Mouse (Mus musculus) common myeloid progenitor, adult 5-6 weeks (primary cell): ENCODE measurements at regions not wholly inside any gene's neighbourhood (a gene's known extent, or its start where the extent isn't known, plus 50 kb on each side); places are given as distances from the start of the nearest gene placed in this dataset.

Source experiments
- ATAC-seq: replicated peaks from 2 replicates; pipeline ENCODE4 v1.8.0; 2016; ENCODE audit warnings: low read depth, mild to moderate bottlenecking, moderate TSS enrichment, inconsistent platforms; ENCODE audit not compliant: poor library complexity, severe bottlenecking

DNA sequence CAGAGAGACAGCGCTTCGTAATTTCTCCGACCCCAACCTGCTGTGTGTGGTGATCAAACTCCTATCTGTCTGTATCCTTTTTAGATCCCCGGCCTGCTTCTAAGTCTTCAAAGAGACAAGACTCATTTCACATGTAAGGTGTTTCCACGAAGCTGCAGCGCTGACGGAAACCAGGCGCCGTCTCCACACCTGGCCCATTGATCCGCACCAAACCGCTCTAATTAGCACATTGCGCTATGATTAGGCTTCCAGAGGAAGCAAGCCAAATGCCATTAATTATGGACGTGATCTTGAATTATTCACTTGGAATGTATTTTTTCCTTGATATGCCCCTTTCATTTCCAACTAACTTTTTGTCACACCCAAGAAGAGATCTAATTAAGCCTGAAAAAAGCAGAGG lies 215.2 kb upstream of the Mocs1 start:
- no peak for ATAC-seq

DNA sequence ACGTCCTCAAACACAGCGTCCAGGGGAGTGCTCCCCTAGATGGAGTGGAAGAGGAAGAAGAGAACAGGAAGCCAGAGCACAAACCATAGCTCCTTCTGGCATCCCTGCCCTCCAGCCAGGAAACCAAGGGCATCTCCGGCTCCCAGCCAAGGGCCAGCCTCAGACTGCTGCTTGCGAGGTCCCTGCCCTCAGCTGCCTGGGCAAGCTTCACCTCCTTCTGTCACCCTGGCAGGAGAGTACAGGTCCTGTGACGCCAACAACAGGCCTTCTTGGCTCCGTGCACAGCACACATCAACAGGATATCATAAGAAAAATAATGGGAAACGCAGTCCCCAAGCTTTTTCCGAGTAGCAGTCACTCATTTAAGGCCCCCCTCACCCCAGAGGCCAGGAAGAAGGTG lies 212.9 kb upstream of the Mocs1 start:
- ATAC-seq = no peak

DNA sequence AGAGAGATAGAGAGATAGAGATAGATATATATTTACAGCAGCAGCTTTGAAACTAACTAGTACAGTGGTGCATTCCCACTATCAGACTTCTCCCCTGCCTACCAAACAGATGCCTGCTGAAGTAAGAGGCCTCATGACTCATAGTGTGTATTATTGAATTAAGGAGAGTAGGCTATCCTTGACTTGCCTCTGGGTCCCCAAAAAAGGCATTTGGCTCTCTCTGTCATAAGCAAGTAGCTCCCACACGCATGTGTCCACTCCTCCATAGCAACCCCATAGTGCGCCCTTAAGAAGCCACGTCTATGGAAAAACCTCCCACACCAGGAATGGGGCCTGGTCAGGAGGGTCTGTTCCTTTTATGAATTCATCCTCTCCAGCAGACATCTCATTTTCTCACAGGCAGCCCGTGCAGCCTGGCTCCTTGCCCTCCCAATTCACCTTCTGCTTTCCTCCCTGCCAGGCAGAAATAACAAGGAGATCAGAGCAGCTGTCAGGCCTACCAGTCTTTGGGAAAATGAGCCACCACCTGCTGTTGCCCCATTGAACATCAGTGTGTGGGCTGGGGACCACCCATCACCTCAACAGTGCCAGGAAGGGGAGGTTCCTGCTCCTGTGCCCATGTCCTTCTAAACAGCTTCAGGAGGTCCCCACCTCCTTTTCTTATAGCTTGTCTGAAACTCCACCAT lies 208.5 kb upstream of the Mocs1 start:
- no peak for ATAC-seq

DNA sequence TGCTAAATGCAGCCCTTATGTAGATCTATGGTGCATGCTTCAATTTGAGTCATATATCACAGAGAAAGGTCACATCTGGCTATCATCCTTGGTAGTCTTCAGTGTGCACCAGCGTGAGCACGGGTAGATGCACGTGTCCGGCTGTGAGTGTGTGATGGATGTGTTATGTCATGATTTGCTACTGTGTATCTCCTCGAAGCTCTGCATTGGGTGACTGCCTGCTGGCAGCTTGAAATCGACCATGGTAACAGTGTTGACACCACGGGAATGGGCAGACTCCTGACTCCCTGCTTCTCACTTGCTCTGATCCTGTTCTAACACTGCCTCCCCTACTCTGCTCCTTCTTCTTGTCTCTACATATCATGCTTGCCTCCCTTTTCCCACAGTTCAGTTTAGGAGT lies 204.9 kb upstream of the Mocs1 start:
- no peak for ATAC-seq

DNA sequence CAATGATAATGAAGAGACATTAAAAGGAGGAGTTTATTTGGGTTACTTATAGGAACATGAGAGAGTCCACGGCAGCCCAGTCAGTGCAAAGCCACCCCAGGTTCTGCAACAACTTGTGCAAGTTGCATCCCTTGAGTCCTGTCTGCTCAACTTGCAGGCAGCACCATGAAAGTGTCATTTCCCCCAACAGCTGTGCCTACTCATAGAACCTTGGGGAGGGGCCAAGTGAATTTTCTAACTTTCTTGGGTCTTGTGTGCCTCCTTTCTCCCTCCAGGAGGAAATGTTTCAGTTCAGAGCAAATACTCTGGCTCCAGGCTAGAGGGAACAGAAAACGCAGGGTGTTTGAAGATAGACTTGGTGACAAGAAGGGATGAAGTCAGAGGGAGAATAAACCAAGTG lies 204.5 kb upstream of the Mocs1 start:
- ATAC-seq = no peak

DNA sequence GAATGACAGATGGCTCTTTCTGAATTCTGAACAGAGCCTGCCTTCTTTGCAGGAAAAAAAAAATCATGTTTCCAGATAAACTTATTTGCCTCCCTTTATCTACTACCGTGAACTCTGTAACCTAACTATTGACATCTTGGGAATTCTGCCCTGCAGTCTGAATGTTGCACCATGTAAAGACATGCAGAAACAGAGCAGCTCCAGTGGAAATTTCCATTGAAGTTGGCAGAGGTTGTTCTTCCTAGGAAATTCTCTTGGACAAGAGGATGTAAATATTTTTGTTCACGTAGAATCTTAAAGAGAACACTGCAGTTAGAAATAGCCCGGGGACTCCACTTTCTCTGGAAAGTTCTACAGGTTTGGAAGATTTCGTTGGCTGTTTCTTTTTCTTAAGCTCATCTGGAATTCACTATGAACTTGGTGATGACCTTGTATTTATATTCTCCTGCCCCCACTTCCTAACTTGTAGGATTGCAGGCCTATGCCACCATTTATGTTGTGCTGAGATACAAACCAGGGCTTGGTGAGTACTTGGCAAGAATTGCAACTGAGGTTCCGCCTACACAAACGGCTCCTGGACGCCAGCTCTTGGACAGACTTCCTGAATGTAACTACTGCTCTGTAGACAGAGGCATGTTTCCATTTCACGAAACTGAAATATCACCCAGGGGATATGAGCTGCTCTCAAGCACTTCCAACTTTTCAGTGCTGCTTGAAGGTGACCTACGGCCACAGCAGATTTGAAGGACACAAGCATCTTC lies 202.7 kb upstream of the Mocs1 start:
- ATAC-seq = no peak

DNA sequence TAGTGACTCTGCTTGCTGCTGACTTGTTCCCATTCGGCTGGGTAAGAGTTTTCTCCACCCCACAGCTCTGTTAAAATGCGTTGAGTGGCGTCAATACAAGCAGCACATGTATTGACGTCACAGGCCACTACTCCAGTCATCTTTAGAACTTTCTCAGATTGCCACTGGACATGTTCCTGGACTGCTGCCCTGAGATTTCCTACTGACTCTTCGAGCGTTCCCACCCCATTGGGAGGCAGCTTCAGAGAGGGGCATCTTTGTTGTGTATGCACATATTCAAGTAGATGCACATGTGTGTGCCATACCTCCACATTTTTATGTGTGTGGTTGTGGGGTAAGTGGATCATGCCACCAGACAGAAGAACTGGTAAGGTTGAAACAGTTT lies 202.2 kb upstream of the Mocs1 start:
- no peak for ATAC-seq

DNA sequence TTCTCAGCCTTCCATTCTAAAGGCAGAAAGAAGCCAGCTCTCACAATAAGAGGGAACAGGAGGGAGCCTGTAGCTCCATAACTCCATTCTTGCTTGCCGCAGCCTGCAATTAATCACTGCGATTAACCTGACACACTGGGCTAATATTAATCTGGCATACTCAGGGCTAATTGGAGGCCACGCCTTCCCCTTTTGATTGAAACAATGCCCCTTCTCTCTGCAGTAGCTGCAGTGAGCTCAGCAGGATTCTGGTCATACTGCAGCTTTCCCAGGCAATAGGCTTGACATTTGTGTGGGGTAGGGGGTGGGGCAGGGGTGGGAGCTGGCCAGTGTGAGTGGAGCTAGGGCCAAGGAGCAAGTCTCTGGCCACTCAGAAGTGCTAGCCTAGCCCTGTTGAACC lies 196.9 kb upstream of the Mocs1 start:
- no peak for ATAC-seq

DNA sequence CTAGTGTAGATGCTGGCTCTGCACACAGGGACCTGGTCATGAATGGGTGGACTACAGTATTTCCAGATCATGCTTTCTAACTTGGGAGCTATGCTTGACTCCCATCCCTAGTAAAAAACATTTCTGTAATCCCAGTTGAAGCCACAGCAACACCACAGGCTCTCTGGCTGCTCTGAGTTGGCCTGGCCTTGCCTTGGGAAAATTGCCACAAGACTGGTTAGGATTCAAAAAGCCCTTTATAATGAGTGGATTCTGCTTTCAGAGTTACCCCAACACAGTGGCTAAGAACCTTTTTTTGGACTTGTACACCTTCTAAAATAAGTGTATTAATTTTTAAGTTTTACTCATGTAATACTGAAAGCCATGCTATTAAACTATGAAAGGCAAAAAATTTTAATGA lies 188.1 kb upstream of the Mocs1 start:
- no peak for ATAC-seq

DNA sequence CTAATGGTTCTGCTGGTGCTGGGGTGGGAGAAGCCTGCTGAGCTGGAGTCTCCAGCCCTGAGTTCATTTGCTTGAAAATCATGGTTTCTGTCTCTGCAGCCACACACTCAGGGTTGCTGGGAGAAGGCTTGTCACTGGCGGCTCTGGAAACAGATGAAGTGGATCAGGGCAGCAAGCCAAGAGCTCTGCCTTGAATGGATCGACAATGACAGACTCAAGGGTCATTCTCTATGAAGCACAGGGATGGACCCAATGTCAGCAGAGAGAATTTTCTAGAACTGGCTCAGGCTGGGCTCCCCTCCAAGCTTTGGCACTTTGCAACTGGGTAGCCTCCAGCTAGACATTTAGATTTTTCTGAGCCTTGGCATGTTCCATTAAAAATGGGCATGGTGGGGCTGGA lies 184.7 kb upstream of the Mocs1 start:
- ATAC-seq = no peak

DNA sequence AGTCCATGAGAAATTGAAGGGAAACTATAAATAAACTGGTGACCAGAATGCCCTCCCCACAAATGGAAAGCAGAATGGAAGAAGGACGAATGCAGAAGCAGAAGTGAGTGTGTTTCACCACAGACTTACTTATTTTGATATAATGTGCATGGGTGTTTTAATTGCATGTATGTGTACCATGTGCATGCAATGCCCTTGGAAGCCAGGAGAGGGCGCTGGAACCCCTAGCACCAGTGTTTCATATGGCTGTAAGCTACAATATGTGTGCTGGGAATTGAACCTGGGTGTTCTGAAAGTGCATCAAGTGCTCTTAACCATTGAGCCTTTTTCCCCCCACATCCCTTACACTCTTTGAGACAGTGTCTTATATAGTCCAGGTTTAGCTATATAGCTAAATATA lies 183.1 kb upstream of the Mocs1 start:
- no peak for ATAC-seq

DNA sequence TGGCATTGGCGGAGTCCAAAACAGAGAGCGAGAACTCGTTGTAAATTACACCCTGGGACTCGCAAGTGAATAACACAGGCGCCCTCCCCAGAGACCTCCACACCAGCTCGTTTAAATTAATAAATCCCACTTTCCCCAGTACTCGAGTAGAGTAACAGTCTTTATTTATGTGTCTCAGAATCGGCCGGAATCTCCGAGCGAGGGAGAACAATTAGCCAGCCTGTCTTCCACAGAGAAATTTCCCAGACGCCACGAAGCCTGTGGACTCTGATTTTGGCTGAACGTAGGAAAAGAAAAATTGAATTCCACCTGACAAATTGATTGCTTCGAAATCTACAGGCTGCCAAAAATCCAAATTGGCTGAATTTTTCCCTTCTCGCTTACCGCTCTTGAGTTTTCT lies 180.9 kb upstream of the Mocs1 start:
- no peak for ATAC-seq

DNA sequence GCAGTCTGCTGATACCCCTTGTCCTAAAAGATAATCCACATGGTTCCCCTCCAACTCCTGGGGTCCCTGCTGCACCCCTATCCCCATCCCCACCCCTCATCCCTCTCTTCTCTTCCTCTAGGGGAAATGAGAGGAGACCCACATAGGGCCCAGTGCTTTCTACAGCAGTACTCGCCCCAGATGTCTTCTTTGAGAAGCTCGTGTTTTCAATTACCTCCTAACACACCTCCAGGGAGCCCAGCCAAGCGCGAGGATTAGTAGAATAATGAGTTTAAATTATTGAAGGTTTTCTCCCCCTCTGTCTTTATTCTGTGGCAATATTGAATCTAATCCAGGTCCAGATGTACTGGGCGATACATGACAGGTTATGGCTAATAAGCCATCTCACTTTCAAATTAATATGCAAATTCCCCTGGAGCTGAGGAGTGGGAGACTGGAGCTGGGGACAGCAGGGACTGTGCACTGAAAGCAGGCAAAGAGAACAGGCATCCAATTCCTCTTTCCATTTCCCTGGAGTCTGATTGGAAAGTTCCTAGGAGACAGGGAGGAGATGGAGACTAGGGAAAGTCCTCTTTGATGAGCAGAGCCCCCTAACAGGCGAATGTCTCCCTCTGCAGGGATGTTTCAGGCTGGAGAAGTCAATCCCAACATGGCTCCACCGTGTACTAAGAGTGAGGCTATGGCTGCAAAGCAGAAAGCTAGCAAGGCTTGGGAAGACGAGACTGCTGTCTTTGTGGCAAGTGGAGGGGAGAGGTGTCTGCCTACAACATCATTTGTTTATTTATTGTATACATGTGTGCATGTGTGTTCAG lies 177.2 kb upstream of the Mocs1 start:
- no peak for ATAC-seq

DNA sequence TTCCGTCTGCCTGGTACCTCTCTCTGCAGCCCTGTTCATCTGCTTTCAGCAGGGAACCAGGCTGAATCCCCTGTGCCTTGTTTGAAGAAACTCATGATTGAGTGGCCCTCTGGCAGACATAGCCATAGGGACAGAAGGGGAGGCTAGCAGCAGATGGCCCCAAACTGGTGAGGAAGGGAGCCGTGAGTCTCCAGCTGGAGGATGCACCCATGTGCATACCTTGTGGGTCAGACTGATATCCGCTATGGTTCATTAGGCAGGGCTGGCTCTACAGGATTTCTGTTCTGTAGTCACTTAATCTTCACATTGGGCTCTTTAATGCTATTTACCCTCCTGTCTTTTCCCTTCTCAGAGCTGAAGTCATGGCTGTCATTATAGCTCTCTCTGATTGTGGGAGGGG lies 175.9 kb upstream of the Mocs1 start:
- no peak for ATAC-seq

DNA sequence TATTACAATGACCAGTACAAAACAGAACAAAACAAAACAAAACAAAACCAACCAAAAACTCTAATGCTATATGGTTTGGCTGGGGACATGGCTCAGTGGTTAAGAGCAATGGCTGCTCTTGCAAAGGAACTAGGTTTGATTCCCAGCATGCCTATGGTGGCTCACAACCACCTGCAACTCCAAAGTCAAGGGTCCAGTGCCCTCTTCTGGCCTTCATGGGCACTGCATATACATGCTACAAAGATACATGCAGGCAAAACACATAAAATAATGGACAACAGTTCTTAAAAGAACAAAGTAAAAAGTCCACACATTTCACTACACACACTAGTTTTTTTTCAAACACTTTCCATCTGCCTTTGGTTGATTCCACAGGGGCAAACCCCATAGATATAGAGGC lies 169.7 kb upstream of the Mocs1 start:
- ATAC-seq = no peak

DNA sequence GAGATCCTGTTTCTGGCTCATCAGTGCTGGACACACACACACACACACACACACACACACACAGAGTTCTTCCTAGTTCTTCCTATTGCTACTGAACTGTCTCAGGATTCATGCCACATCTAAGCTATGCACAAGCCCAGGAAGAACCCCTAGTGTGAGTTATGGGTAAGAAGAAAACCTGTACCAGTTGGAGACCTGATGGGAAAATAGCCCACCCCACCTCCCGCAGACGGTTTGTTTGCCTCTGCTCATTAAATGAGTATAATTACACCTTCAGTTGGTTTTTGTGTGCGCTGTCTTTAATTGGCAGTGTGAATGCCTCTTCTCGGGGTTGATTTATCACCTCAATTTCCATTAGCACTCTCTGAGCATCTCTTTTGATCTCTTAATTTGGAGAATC lies 165.8 kb upstream of the Mocs1 start:
- ATAC-seq = no peak

DNA sequence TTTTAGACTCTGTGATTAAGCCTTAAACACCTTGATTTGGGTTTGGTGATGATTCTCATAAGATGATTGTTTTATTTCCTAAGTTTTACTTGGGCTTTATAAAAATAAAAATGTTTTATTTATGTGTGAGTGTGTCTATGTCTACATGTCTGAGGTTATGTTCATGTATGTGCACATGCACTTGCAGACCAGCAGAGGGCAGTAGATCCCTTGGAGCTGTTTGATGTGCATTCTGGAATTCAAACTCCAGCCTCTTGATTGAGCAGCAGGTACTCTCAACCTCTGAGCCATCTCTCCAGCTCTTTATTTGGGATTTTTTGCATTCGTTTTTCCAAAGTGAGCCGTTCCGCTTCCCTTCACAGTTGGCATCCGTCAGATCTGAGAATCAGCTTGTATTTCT lies 161.8 kb upstream of the Mocs1 start:
- peak; percentile 42; the same call in 1 of the 2 replicates for ATAC-seq

DNA sequence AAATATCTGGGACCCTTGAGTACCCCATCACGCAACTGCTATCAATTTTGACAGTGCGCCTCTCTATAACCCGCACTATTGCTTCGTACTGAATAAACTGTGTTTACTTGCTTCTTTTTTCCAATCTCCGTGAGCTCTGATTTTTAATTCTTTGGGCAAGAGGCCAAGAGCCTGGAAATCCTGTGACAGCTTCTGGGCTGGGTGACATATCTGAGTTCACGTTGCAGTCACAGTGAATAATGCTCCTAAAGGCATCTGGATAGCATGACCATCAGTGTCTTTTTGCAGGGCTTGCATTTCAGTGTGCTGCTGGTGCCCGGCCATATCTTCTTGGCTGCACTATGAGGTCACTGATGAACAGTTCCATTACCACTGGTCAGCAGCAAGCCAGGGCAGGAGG lies 158.2 kb upstream of the Mocs1 start:
- ATAC-seq = no peak

DNA sequence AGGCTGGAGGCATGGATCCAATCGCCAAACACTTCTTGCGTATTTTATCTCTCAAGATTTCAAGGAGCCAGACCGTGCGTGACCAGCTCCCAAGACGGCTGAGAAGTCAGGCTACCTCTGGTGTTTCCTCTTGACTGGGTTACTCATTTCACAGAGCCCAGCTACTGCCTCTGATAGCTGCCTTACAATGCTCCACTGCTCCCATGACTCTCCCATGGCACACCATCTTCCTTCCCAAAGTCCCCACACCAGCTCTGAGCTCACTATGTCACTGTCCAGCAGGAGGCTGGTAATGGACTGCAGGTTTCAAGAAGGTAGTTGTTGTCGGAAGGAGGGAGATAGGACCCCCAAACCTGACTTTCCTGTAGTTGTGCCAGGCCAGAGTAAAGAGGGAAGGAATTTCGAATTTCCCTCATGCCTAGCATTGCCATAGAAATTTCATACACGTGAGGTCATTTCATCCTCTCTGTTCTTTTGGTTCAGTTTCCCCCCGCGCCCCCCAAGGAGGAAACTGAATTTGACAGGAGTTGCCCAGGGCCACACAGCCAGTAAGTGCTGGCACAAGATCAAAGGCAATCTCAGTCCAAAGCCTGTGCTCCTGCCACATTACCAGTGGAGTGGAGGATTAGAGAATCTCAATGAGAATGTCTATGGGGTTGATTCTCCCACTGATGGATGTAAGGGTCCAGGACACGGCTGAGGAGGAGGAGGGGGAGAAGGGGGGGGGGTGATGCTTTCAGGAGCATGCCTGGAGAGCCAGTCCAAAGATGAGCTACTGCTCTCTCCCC lies 155.3 kb upstream of the Mocs1 start:
- ATAC-seq = no peak

DNA sequence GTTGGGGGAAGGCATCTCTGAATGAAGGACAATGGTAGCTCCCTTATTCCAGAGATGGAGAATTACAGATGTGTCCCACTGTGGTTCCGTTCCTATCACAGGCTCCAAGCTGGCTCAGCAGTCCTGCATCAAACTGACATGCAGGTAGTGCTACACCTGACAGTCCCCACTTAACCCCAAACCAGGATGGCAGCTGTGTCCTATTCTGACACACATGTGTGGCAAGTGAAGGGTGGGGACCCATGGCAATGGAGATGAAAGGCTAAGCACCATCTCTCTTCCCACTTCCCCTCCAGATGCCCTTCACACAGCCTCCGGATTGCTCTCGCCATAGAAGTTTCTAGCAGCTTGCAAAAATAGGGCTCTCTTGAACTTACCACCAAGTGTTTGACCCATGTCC lies 153.2 kb upstream of the Mocs1 start:
- no peak for ATAC-seq

DNA sequence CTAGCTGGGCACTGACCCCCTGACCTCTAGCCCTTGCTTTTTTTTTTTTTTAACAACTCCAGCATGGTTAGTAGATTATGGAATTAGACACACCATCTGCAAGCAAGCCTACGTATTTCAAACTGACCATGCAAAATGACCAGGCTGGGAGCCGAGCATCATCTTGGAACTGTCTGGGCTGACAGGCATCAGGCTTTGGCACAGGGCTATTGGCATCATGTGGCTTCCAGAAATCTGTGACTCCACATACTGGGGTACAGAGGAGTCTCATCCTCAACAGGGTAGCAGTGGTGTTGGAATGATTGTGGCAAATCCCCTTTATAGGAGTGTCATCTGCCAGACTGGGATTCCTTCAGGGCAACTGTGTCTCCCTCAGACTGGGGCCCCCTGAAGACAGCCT lies 152.7 kb upstream of the Mocs1 start:
- no peak for ATAC-seq
